Mouse (Mus musculus) kidney, embryonic 14.5 days (tissue): Measurements from ENCODE around the gene Ubxn6. TPM values are rescaled to one million over a fixed set of nuclear protein-coding genes. Genes with fewer than 3 reads are reported as not detected.

Experiments used
- ATAC-seq: fragments of 200-750 bp; cut with Nextera tagmentation; 2 replicates; pipeline ENCODE4 v1.8.0; 2017; ENCODE audit warnings: moderate number of reproducible peaks, mild to moderate bottlenecking, moderate TSS enrichment, moderate library complexity; ENCODE audit not compliant: low FRiP score, low TSS enrichment
- H3K27ac ChIP-seq: fragments of 300-500 bp; sonication (generic); 2 replicates; pipeline ENCODE4 v1.5.1; 2014; ENCODE audit warnings: low read depth, mild to moderate bottlenecking, low read length, moderate library complexity, mixed read lengths
- H3K27me3 ChIP-seq: fragments of 300-500 bp; sonication (generic); 2 replicates; pipeline ENCODE4 v1.6.1; 2014; ENCODE audit warnings: mild to moderate bottlenecking, low read length; ENCODE audit not compliant: control insufficient read depth, insufficient read depth
- H3K36me3 ChIP-seq: fragments of 300-500 bp; sonication (generic); 2 replicates; pipeline ENCODE4 v1.6.1; 2014; ENCODE audit warnings: low read length, mixed read lengths; ENCODE audit not compliant: control insufficient read depth, insufficient read depth
- H3K4me1 ChIP-seq: fragments of 300-500 bp; sonication (generic); 2 replicates; pipeline ENCODE4 v1.6.1; 2014; ENCODE audit warnings: low read length, mixed read lengths; ENCODE audit not compliant: control insufficient read depth, insufficient read depth
- H3K4me2 ChIP-seq: fragments of 300-500 bp; sonication (generic); replicated peaks from 2 replicates; pipeline ENCODE4 v1.6.1; 2014; ENCODE audit warnings: low read depth, mild to moderate bottlenecking, low read length
- H3K4me3 ChIP-seq: fragments of 300-500 bp; sonication (generic); 2 replicates; pipeline ENCODE4 v1.5.1; 2014; ENCODE audit warnings: mild to moderate bottlenecking, low read length
- H3K9ac ChIP-seq: fragments of 300-500 bp; sonication (generic); 2 replicates; pipeline ENCODE4 v1.6.1; 2014; ENCODE audit warnings: low read depth, mild to moderate bottlenecking, low read length, moderate library complexity
- H3K9me3 ChIP-seq: fragments of 300-500 bp; sonication (generic); 2 replicates; pipeline ENCODE4 v1.6.1; 2016; ENCODE audit warnings: low read length; ENCODE audit not compliant: control insufficient read depth
- WGBS: fragments of 180-500 bp; shearing (Covaris S2); extraction: QIAGEN DNeasy Blood & Tissue Kit; methylation state at CpG from one replicate; pipeline ENCODE4 v1.1.7; 2014; 5-methylcytosine and 5-hydroxymethylcytosine counted together
- polyA plus RNA-seq: library from polyadenylated mRNA; unstranded; fragments of >200 nt; fragmentation: Nextera tagmentation; extraction: Ambion mirVana; gene quantifications from 2 replicates; pipeline ENCODE4 v1.2.1, GENCODE M21; 2014

Ubxn6 gene
- polyA plus RNA-seq, 1 experiment from 2014 or later, result 42.8 TPM

- Histone ChIP-seq H3K27ac (no peak overlapping the region), H3K9ac (peak overlapping the region; percentile 94; the same call in 1 of the 2 replicates), H3K9me3 (no peaks in the 10 kb centered on the region), H3K4me3 (no peak overlapping the region), H3K27me3 (no peaks in the 10 kb centered on the region), H3K4me1 (peaks cover 30% of the 10 kb centered on the region), H3K36me3 (peaks cover 25% of the 10 kb centered on the region), H3K4me2 (no peak overlapping the region)
- ATAC-seq, result no peak
- WGBS, result 90% methylated on average over 7 of the region's 7 CpGs
Observed at GRCm38 (mm10) chr17:56034040-56034725, 40.6 kb downstream of the Ubxn6 start.

- Histone ChIP-seq H3K4me1 (peaks cover 30% of the 10 kb centered on the region), H3K27ac (no peak overlapping the region), H3K36me3 (peaks cover 36% of the 10 kb centered on the region), H3K4me3 (no peak overlapping the region), H3K9ac (no peak overlapping the region), H3K27me3 (no peaks in the 10 kb centered on the region), H3K9me3 (no peaks in the 10 kb centered on the region), H3K4me2 (no peak overlapping the region)
- ATAC-seq, result no peak
- 68% methylated on average over 7 of the region's 7 CpGs for WGBS
Observed at GRCm38 (mm10) chr17:56032831-56033230, 42.0 kb downstream of the Ubxn6 start.

GRCm38 (mm10) chr17:56032127-56032733 is 42.6 kb downstream of the Ubxn6 start:
- 0 out of 2 replicates have a peak overlapping the region, but pooled peaks have one; percentile 24 for H3K27ac ChIP-seq
- peaks cover 36% of the 10 kb centered on the region for H3K36me3 ChIP-seq

GRCm38 (mm10) chr17:56031431-56031830 is 43.4 kb downstream of the Ubxn6 start:
- H3K27ac ChIP-seq, result no peak overlapping the region
- WGBS, result 84% methylated on average over 7 of the region's 7 CpGs
- no peaks in the 10 kb centered on the region for H3K27me3 ChIP-seq
- H3K36me3 ChIP-seq, result peaks cover 36% of the 10 kb centered on the region
- no peak overlapping the region for H3K4me2 ChIP-seq
- no peak for ATAC-seq
- 0 out of 2 replicates have a peak overlapping the region, but pooled peaks have one; percentile 12 for H3K9ac ChIP-seq
- no peak overlapping the region for H3K4me3 ChIP-seq
- H3K9me3 ChIP-seq, result no peaks in the 10 kb centered on the region
- H3K4me1 ChIP-seq, result peaks cover 30% of the 10 kb centered on the region

More at GRCm38 (mm10) chr17:56032127-56032733, 42.6 kb downstream of the Ubxn6 start:
- no peak for ATAC-seq
- no peak overlapping the region for H3K9ac ChIP-seq
- no peak overlapping the region; the same call in 1 of the 2 replicates for H3K4me2 ChIP-seq
- no peak overlapping the region for H3K4me3 ChIP-seq
- H3K4me1 ChIP-seq, result peaks cover 30% of the 10 kb centered on the region
- no peaks in the 10 kb centered on the region for H3K9me3 ChIP-seq
- no peaks in the 10 kb centered on the region for H3K27me3 ChIP-seq
- 73% methylated on average over 6 of the region's 6 CpGs for WGBS

GRCm38 (mm10) chr17:56030919-56031318 is 43.9 kb downstream of the Ubxn6 start:
- Histone ChIP-seq H3K4me1 (peaks cover 30% of the 10 kb centered on the region), H3K4me2 (no peak overlapping the region), H3K27me3 (no peaks in the 10 kb centered on the region), H3K9ac (0 out of 2 replicates have a peak overlapping the region, but pooled peaks have one; percentile 12), H3K9me3 (no peaks in the 10 kb centered on the region), H3K36me3 (peaks cover 36% of the 10 kb centered on the region), H3K4me3 (no peak overlapping the region), H3K27ac (no peak overlapping the region)
- 38% methylated on average over 5 of the region's 5 CpGs for WGBS
- ATAC-seq, result peak; percentile 39; the same call in 1 of the 2 replicates

GRCm38 (mm10) chr17:56030238-56030870 is 44.5 kb downstream of the Ubxn6 start:
- WGBS, result 89% methylated on average over 9 of the region's 9 CpGs
- Histone ChIP-seq H3K9ac (no peak overlapping the region), H3K4me3 (no peak overlapping the region), H3K4me2 (no peak overlapping the region), H3K9me3 (no peaks in the 10 kb centered on the region), H3K27me3 (no peaks in the 10 kb centered on the region), H3K27ac (no peak overlapping the region), H3K4me1 (peaks cover 27% of the 10 kb centered on the region), H3K36me3 (peaks cover 36% of the 10 kb centered on the region)
- peak; percentile 3; the same call in 1 of the 2 replicates for ATAC-seq

GRCm38 (mm10) chr17:56027801-56028441 is 46.9 kb downstream of the Ubxn6 start:
- Histone ChIP-seq H3K36me3 (peaks cover 17% of the 10 kb centered on the region), H3K4me2 (no peak overlapping the region), H3K4me1 (peaks cover 18% of the 10 kb centered on the region), H3K9me3 (no peaks in the 10 kb centered on the region), H3K27me3 (no peaks in the 10 kb centered on the region), H3K9ac (no peak overlapping the region), H3K27ac (no peak overlapping the region), H3K4me3 (no peak overlapping the region)
- no peak for ATAC-seq
- 81% methylated on average over 5 of the region's 5 CpGs for WGBS

- no peaks in the 10 kb centered on the region for H3K27me3 ChIP-seq
- WGBS, result 65% methylated on average over 1 of the region's 1 CpGs
- H3K9me3 ChIP-seq, result no peaks in the 10 kb centered on the region
- H3K4me3 ChIP-seq, result no peak overlapping the region
- ATAC-seq, result no peak
- no peak overlapping the region for H3K27ac ChIP-seq
- H3K36me3 ChIP-seq, result peaks cover 17% of the 10 kb centered on the region
- H3K4me1 ChIP-seq, result peaks cover 13% of the 10 kb centered on the region
- no peak overlapping the region; the same call in 1 of the 2 replicates for H3K9ac ChIP-seq
- no peak overlapping the region for H3K4me2 ChIP-seq
Observed at GRCm38 (mm10) chr17:56026881-56027280, 47.9 kb downstream of the Ubxn6 start.
